Mouse (Mus musculus): Measurements from ENCODE around the gene Myo6.

DNA sequence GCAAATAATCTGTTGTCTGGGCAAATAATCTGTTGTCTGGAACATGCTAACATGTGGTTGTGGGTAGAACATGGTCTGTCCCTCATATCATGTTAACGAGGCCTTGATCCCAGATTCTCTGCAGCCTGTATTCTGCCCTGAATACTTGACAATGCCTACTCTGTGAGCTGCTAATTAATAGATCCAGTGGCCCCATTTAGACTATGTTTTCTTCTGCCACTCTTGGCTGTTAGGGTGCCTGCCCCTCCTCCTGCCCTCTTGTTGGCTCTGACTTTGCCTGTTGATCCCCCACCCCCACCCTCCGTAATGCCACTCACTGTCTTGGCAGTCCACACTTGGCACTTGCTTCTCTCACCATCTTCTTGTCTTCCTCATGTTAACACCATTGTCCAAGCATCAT lies 13.8 kb downstream of the Myo6 start:
- TF ChIP-seq SMC3 (IDR thresholded peaks at IDR 0.05; ENCODE audit: low read depth, low read length) (no peak), TCF12 (IDR thresholded peaks at IDR 0.05; ENCODE audit: low read depth, low read length) (no peak), CTCF (conservative IDR thresholded peaks at IDR 0.05 in 1 of 2, IDR thresholded peaks at IDR 0.05 in 1 of 2; ENCODE audit: low read depth in 2 of 2, low read length in 2 of 2) (no peak), USF1 (IDR thresholded peaks at IDR 0.05; ENCODE audit: low read depth, low read length) (no peak), ZNF384 (IDR thresholded peaks at IDR 0.05; ENCODE audit: low read depth, low read length) (no peak)

All from CH12.LX (cell line).